Mouse (Mus musculus) kidney, embryonic 16.5 days (tissue): Measurements from ENCODE around the gene Sccpdh. TPM values are rescaled to one million over a fixed set of nuclear protein-coding genes. Genes with fewer than 3 reads are reported as not detected.

Experiments used
- ATAC-seq: fragments of 200-750 bp; cut with Nextera tagmentation; 2 replicates; pipeline ENCODE4 v1.8.0; 2017; ENCODE audit warnings: moderate TSS enrichment; ENCODE audit not compliant: low FRiP score, low TSS enrichment
- H3K27ac ChIP-seq: fragments of 300-500 bp; sonication (generic); 2 replicates; pipeline ENCODE4 v1.5.1; 2014; ENCODE audit warnings: low read length
- H3K27me3 ChIP-seq: fragments of 300-500 bp; sonication (generic); 2 replicates; pipeline ENCODE4 v1.6.1; 2014; ENCODE audit warnings: low read length, control low read depth, mixed read lengths; ENCODE audit not compliant: insufficient read depth
- H3K36me3 ChIP-seq: fragments of 300-500 bp; sonication (generic); 2 replicates; pipeline ENCODE4 v1.6.1; 2014; ENCODE audit warnings: low read length, control low read depth, mixed read lengths; ENCODE audit not compliant: insufficient read depth
- H3K4me1 ChIP-seq: fragments of 300-500 bp; sonication (generic); 2 replicates; pipeline ENCODE4 v1.6.1; 2014; ENCODE audit warnings: low read length, control low read depth, mixed read lengths; ENCODE audit not compliant: insufficient read depth
- H3K4me2 ChIP-seq: fragments of 300-500 bp; sonication (generic); replicated peaks from 2 replicates; pipeline ENCODE4 v1.6.1; 2014; ENCODE audit warnings: low read depth, low read length
- H3K4me3 ChIP-seq: fragments of 300-500 bp; sonication (generic); 2 replicates; pipeline ENCODE4 v1.5.1; 2014; ENCODE audit warnings: mild to moderate bottlenecking, low read length
- H3K9ac ChIP-seq: fragments of 300-500 bp; sonication (generic); replicated peaks from 2 replicates; pipeline ENCODE4 v1.6.1; 2014; ENCODE audit warnings: low read length
- H3K9me3 ChIP-seq: fragments of 300-500 bp; sonication (generic); 2 replicates; pipeline ENCODE4 v1.6.1; 2016; ENCODE audit warnings: low read length, control low read depth
- WGBS: fragments of 180-500 bp; shearing (Covaris S2); extraction: QIAGEN DNeasy Blood & Tissue Kit; methylation state at CpG from one replicate; pipeline ENCODE4 v1.1.7; 2014; 5-methylcytosine and 5-hydroxymethylcytosine counted together
- polyA plus RNA-seq: library from polyadenylated mRNA; unstranded; fragments of >200 nt; fragmentation: Nextera tagmentation; extraction: Ambion mirVana; gene quantifications from 2 replicates; pipeline ENCODE4 v1.2.1, GENCODE M21; 2015

Sccpdh gene
- polyA plus RNA-seq, 1 experiment from 2014 or later: 76.2 TPM

- Histone ChIP-seq H3K9ac (no peak overlapping the region), H3K4me3 (no peak overlapping the region), H3K27me3 (no peaks in the 10 kb centered on the region), H3K27ac (no peak overlapping the region), H3K4me2 (no peak overlapping the region), H3K9me3 (no peaks in the 10 kb centered on the region), H3K4me1 (no peaks in the 10 kb centered on the region), H3K36me3 (peaks cover 37% of the 10 kb centered on the region)
- ATAC-seq: no peak
- 90% methylated on average over 1 of the region's 1 CpGs for WGBS
Measured at GRCm38 (mm10) chr1:179687305-179687704, 19.3 kb downstream of the Sccpdh start.

GRCm38 (mm10) chr1:179687966-179688365 is 20.0 kb downstream of the Sccpdh start:
- H3K27ac ChIP-seq: no peak overlapping the region
- peaks cover 33% of the 10 kb centered on the region for H3K36me3 ChIP-seq
- H3K9me3 ChIP-seq: no peaks in the 10 kb centered on the region
- no peaks in the 10 kb centered on the region for H3K27me3 ChIP-seq
- WGBS: 98% methylated on average over 3 of the region's 3 CpGs
- no peak overlapping the region for H3K4me2 ChIP-seq
- H3K4me1 ChIP-seq: no peaks in the 10 kb centered on the region
- no peak overlapping the region for H3K4me3 ChIP-seq
- ATAC-seq: no peak
- no peak overlapping the region for H3K9ac ChIP-seq

- Histone ChIP-seq H3K9ac (no peak overlapping the region), H3K4me2 (no peak overlapping the region), H3K36me3 (peaks cover 29% of the 10 kb centered on the region), H3K27ac (no peak overlapping the region), H3K9me3 (no peaks in the 10 kb centered on the region), H3K4me1 (no peaks in the 10 kb centered on the region), H3K4me3 (no peak overlapping the region), H3K27me3 (no peaks in the 10 kb centered on the region)
- ATAC-seq: no peak
- 85% methylated on average over 6 of the region's 6 CpGs for WGBS
Measured at GRCm38 (mm10) chr1:179688415-179688814, 20.4 kb downstream of the Sccpdh start.

- no peak overlapping the region for H3K9ac ChIP-seq
- peaks cover 24% of the 10 kb centered on the region for H3K36me3 ChIP-seq
- H3K9me3 ChIP-seq: no peaks in the 10 kb centered on the region
- WGBS: 87% methylated on average over 5 of the region's 5 CpGs
- ATAC-seq: no peak
- H3K27ac ChIP-seq: no peak overlapping the region
- H3K27me3 ChIP-seq: no peaks in the 10 kb centered on the region
- no peak overlapping the region for H3K4me3 ChIP-seq
- H3K4me1 ChIP-seq: no peaks in the 10 kb centered on the region
- no peak overlapping the region for H3K4me2 ChIP-seq
Measured at GRCm38 (mm10) chr1:179688914-179689313, 20.9 kb downstream of the Sccpdh start.

GRCm38 (mm10) chr1:179689479-179689878 is 21.5 kb downstream of the Sccpdh start:
- Histone ChIP-seq H3K4me3 (no peak overlapping the region), H3K9ac (no peak overlapping the region), H3K27ac (no peak overlapping the region), H3K4me1 (no peaks in the 10 kb centered on the region), H3K4me2 (no peak overlapping the region), H3K36me3 (peaks cover 21% of the 10 kb centered on the region), H3K27me3 (no peaks in the 10 kb centered on the region), H3K9me3 (no peaks in the 10 kb centered on the region)
- 79% methylated on average over 6 of the region's 6 CpGs for WGBS
- no peak for ATAC-seq

GRCm38 (mm10) chr1:179704150-179704549 is 36.1 kb downstream of the Sccpdh start:
- Histone ChIP-seq H3K36me3 (no peaks in the 10 kb centered on the region), H3K27me3 (no peaks in the 10 kb centered on the region), H3K27ac (no peak overlapping the region), H3K9ac (no peak overlapping the region), H3K4me3 (no peak overlapping the region), H3K4me2 (no peak overlapping the region), H3K9me3 (no peaks in the 10 kb centered on the region), H3K4me1 (no peaks in the 10 kb centered on the region)
- ATAC-seq: no peak
- WGBS: 65% methylated on average over 3 of the region's 3 CpGs

GRCm38 (mm10) chr1:179705154-179705553 is 37.1 kb downstream of the Sccpdh start:
- ATAC-seq: no peak
- Histone ChIP-seq H3K36me3 (no peaks in the 10 kb centered on the region), H3K9ac (no peak overlapping the region), H3K4me2 (no peak overlapping the region), H3K27me3 (no peaks in the 10 kb centered on the region), H3K4me1 (no peaks in the 10 kb centered on the region), H3K9me3 (no peaks in the 10 kb centered on the region), H3K4me3 (no peak overlapping the region), H3K27ac (no peak overlapping the region)
- WGBS: 90% methylated on average over 6 of the region's 6 CpGs

GRCm38 (mm10) chr1:179709390-179709789 is 41.4 kb downstream of the Sccpdh start:
- Histone ChIP-seq H3K4me2 (no peak overlapping the region), H3K27ac (no peak overlapping the region), H3K4me3 (no peak overlapping the region), H3K27me3 (no peaks in the 10 kb centered on the region), H3K9me3 (no peaks in the 10 kb centered on the region), H3K4me1 (no peaks in the 10 kb centered on the region), H3K36me3 (no peaks in the 10 kb centered on the region), H3K9ac (no peak overlapping the region)
- no peak for ATAC-seq
- WGBS: 66% methylated on average over 6 of the region's 6 CpGs

- H3K9me3 ChIP-seq: no peaks in the 10 kb centered on the region
- 83% methylated on average over 5 of the region's 5 CpGs for WGBS
- no peaks in the 10 kb centered on the region for H3K27me3 ChIP-seq
- no peaks in the 10 kb centered on the region for H3K36me3 ChIP-seq
- no peak overlapping the region for H3K9ac ChIP-seq
- H3K27ac ChIP-seq: no peak overlapping the region
- H3K4me3 ChIP-seq: no peak overlapping the region
- no peaks in the 10 kb centered on the region for H3K4me1 ChIP-seq
- ATAC-seq: no peak
- H3K4me2 ChIP-seq: no peak overlapping the region
Measured at GRCm38 (mm10) chr1:179710739-179711138, 42.7 kb downstream of the Sccpdh start.

- Histone ChIP-seq H3K36me3 (no peaks in the 10 kb centered on the region), H3K9me3 (no peaks in the 10 kb centered on the region), H3K4me1 (no peaks in the 10 kb centered on the region), H3K9ac (no peak overlapping the region), H3K27me3 (no peaks in the 10 kb centered on the region), H3K4me2 (no peak overlapping the region), H3K4me3 (no peak overlapping the region), H3K27ac (no peak overlapping the region)
- no peak for ATAC-seq
- 83% methylated on average over 7 of the region's 7 CpGs for WGBS
Measured at GRCm38 (mm10) chr1:179712658-179713057, 44.6 kb downstream of the Sccpdh start.

GRCm38 (mm10) chr1:179713367-179713766 is 45.4 kb downstream of the Sccpdh start:
- 89% methylated on average over 3 of the region's 3 CpGs for WGBS
- Histone ChIP-seq H3K36me3 (no peaks in the 10 kb centered on the region), H3K4me1 (no peaks in the 10 kb centered on the region), H3K27ac (no peak overlapping the region), H3K4me2 (no peak overlapping the region), H3K9ac (no peak overlapping the region), H3K9me3 (no peaks in the 10 kb centered on the region), H3K4me3 (no peak overlapping the region), H3K27me3 (no peaks in the 10 kb centered on the region)
- ATAC-seq: no peak
